Mouse (Mus musculus): ENCODE measurements around the gene Srrm2. TPM values are rescaled to one million over a fixed set of nuclear protein-coding genes. Genes with fewer than 3 reads are reported as not detected.
A peak's percentile ranks its signal among the peaks of the same experiment; 100 is the strongest.
"Not testable (repeated sequence)": the region's sequence is repeated elsewhere in the genome, so short reads cannot be mapped to it uniquely, and the experiment has no call there.

Srrm2 gene
- polyA plus RNA-seq, 1 experiment from 2014 or later, result 334 TPM

GRCm38 (mm10) chr17:23771284-23772218 lies 18.8 kb upstream of the Srrm2 start, which contains the start of gene Flywch1:
TSS of gene Flywch1 (minus strand) at chr17:23771602.
- WGBS (ENCODE audit: insufficient replicate concordance), result 3% methylated on average over 58 of the region's 58 CpGs

DNA sequence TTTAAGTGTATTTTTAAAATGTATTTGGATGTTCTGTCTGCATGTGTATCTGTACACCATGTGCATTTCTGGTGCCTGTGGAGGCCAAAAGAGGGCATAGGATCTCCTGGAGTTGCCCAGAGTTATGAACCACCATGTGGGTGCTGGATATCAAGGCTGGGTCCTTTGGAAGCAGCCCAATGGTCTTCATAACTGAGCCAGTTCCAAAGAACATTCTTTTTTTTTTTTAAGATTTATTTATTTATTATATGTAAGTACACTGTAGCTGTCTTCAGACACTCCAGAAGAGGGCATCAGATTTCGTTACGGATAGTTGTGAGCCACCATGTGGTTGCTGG lies 18.1 kb upstream of the Srrm2 start:
- not testable (repeated sequence) for H3K36me3 ChIP-seq; H3K9ac ChIP-seq; ATAC-seq; H3K4me3 ChIP-seq; H3K27ac ChIP-seq; H3K9me3 ChIP-seq (replicated peaks); H3K27me3 ChIP-seq (replicated peaks)
- 74% methylated on average over 2 of the region's 2 CpGs for WGBS (ENCODE audit: insufficient replicate concordance)
- H3K4me1 ChIP-seq, result peaks cover 21% of the 10 kb centered on the region
- peak overlapping the region; percentile 89; the same call in 1 of the 2 replicates for H3K4me2 ChIP-seq

More at GRCm38 (mm10) chr17:23771284-23772218, 18.8 kb upstream of the Srrm2 start, which contains the start of gene Flywch1:
- peak; percentile 97 for ATAC-seq
- Histone ChIP-seq H3K4me1 (peaks cover 21% of the 10 kb centered on the region), H3K9ac (peak within 1 kb of the TSS; percentile 92), H3K4me2 (peak within 1 kb of the TSS; percentile 89), H3K27me3 (replicated peaks) (no peaks in the 10 kb centered on the region), H3K27ac (peak within 1 kb of the TSS; percentile 81), H3K4me3 (peak within 1 kb of the TSS; percentile 84), H3K36me3 (no peaks in the 10 kb centered on the region; the same call in 1 of the 2 replicates), H3K9me3 (replicated peaks) (no peaks in the 10 kb centered on the region)

- Histone ChIP-seq H3K36me3 (no peaks in the 10 kb centered on the region; the same call in 1 of the 2 replicates), H3K9me3 (replicated peaks) (no peaks in the 10 kb centered on the region), H3K27ac (no peak overlapping the region), H3K9ac (no peak overlapping the region), H3K4me1 (peaks cover 21% of the 10 kb centered on the region), H3K4me2 (no peak overlapping the region), H3K4me3 (no peak overlapping the region), H3K27me3 (replicated peaks) (no peaks in the 10 kb centered on the region)
- ATAC-seq, result no peak
- 52% methylated on average over 6 of the region's 6 CpGs for WGBS (ENCODE audit: insufficient replicate concordance)
Measured at GRCm38 (mm10) chr17:23773676-23774075, 16.7 kb upstream of the Srrm2 start.

- Histone ChIP-seq H3K9me3 (replicated peaks) (no peaks in the 10 kb centered on the region), H3K4me2 (peak overlapping the region; percentile 8), H3K4me1 (peaks cover 21% of the 10 kb centered on the region), H3K27ac (no peak overlapping the region), H3K4me3 (no peak overlapping the region), H3K36me3 (no peaks in the 10 kb centered on the region), H3K9ac (no peak overlapping the region), H3K27me3 (replicated peaks) (no peaks in the 10 kb centered on the region)
- peak; percentile 26; the same call in 1 of the 2 replicates for ATAC-seq
- 5% methylated on average over 12 of the region's 12 CpGs for WGBS (ENCODE audit: insufficient replicate concordance)
Measured at GRCm38 (mm10) chr17:23774090-23774489, 16.2 kb upstream of the Srrm2 start.

DNA sequence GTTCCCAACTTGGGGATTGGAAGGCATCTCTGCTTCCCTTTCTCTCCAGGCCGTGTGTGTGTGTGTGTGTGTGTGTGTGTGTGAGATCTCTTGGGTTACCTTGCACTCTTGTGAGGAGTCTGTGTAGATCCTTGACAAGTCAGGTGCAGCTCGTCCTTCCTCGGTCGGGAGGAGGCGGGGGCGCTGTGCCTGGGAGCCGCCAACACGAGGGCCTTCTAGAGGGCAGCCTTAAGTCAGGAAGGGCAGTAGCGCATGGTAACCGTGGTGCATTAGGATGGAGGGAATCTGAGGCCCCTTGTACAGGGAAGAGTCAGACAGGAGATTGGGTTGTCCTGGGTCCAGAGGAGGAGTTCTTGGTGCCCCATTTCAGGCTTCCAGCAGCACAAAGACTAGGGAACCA lies 14.1 kb upstream of the Srrm2 start:
- Histone ChIP-seq H3K9ac (no peak overlapping the region), H3K4me1 (peaks cover 10% of the 10 kb centered on the region), H3K4me3 (no peak overlapping the region), H3K4me2 (no peak overlapping the region), H3K27ac (no peak overlapping the region), H3K36me3 (no peaks in the 10 kb centered on the region), H3K9me3 (replicated peaks) (no peaks in the 10 kb centered on the region), H3K27me3 (replicated peaks) (no peaks in the 10 kb centered on the region)
- WGBS (ENCODE audit: insufficient replicate concordance), result 61% methylated on average over 10 of the region's 10 CpGs
- ATAC-seq, result no peak

DNA sequence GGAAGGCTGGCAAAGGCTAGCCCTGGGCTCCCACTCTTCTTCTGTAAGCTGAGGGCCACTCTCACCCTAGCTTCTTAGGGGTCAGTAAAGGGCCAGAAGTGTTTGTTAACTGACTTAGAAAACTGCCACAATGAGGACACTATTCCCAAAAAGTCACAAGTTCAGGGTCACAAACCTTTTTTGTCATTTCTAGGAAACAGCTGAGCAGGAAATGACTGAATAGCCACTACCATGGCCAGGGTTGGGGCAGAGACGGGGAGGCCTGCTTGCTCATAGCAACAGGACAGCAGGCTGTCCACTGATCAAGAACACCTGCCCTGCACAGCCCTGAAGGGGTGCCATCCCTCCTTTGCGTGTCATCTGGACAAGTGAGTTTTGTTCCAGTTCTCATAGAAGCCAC lies 13.2 kb upstream of the Srrm2 start:
- no peak overlapping the region for H3K9ac ChIP-seq
- no peak overlapping the region for H3K4me3 ChIP-seq
- peaks cover 5% of the 10 kb centered on the region for H3K4me1 ChIP-seq
- no peak overlapping the region for H3K4me2 ChIP-seq
- H3K9me3 ChIP-seq (replicated peaks), result no peaks in the 10 kb centered on the region
- WGBS (ENCODE audit: insufficient replicate concordance), result 64% methylated on average over 2 of the region's 2 CpGs
- ATAC-seq, result no peak
- H3K27ac ChIP-seq, result no peak overlapping the region
- no peaks in the 10 kb centered on the region for H3K27me3 ChIP-seq (replicated peaks)
- no peaks in the 10 kb centered on the region for H3K36me3 ChIP-seq

GRCm38 (mm10) chr17:23778447-23778846 lies 11.9 kb upstream of the Srrm2 start:
- Histone ChIP-seq H3K4me3 (no peak overlapping the region), H3K9ac (no peak overlapping the region), H3K4me2 (no peak overlapping the region), H3K27ac (no peak overlapping the region), H3K9me3 (replicated peaks) (no peaks in the 10 kb centered on the region), H3K4me1 (peaks cover 5% of the 10 kb centered on the region), H3K27me3 (replicated peaks) (no peaks in the 10 kb centered on the region), H3K36me3 (no peaks in the 10 kb centered on the region)
- WGBS (ENCODE audit: insufficient replicate concordance), result 49% methylated on average over 2 of the region's 2 CpGs
- ATAC-seq, result no peak

DNA sequence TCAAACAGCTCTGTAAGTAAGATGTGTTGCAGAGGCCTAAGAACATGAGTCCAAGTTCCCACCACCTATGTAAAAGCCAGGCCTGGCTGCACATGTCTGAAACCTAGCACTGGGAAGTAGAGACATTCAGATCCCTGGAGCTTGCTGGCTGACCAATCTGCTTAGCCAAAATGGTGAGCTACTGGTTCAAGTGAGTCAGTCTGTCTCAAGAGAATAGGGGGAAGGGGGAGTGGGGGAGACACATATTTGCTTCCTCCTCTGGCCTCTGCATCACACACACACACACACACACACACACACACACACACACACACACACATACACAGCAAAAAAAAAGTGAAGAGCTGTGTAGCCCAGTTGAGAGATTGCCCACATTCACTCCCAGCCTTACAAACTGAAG lies 7.0 kb upstream of the Srrm2 start:
- Histone ChIP-seq H3K9ac (no peak overlapping the region), H3K9me3 (replicated peaks) (no peaks in the 10 kb centered on the region), H3K27me3 (replicated peaks) (0 out of 2 replicates have a peak, but pooled peaks cover 8% of the 10 kb centered on the region), H3K4me1 (peaks cover 14% of the 10 kb centered on the region), H3K27ac (no peak overlapping the region), H3K4me2 (no peak overlapping the region), H3K36me3 (no peaks in the 10 kb centered on the region), H3K4me3 (no peak overlapping the region)
- ATAC-seq, result no peak

DNA sequence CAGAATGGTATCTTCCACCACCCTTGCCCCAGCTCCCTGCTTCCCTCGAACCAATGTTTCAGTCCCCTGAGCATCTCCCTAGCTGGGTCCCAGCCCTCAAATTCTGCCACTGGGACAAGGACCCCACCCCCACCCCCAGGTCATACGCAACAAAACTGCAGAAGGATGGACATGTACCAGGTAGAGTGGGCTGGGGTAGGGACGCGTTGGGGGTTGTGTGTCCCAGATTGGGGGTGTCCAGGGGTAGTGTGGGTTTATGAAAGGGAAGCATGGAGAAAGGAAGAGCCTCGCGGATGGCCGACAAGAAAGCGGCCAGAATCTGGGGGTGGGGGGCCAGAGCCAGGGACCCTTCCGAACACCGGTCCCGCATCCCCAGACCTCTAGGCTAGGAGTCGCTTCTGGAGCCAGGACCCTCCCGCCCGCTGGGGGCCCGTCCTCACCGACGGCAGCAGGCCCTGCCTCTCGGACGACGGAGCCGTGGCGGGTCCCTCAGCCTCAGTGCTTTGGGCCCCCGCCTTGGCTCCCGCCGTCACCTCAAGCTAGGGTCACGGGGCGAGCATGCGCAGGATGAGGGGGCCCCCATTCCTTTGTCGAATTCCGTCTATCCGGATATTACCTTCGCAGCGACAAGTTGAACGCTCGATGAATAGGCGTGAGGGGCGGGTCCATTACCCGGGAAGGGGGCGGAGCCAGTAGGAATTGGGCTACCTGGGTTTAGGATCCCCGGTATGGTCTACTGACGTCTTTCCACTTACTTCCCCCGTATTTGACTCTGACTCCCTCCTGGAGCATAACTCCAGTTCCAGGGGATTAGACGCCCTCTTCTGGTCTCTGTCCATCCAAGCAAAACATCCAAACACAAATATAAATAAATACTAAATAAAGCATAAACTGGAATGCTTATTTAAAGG lies 4.5 kb upstream of the Srrm2 start, which contains the start of gene Flywch2:
Gene Flywch2 (minus strand): TSS at position 521 of the 911 bp plus-strand sequence.
- Histone ChIP-seq H3K4me1 (peaks cover 32% of the 10 kb centered on the region), H3K9ac (peak within 1 kb of the TSS; percentile 63), H3K4me2 (peak within 1 kb of the TSS; percentile 93), H3K27ac (no peak within 1 kb of the TSS), H3K9me3 (replicated peaks) (no peaks in the 10 kb centered on the region), H3K36me3 (no peaks in the 10 kb centered on the region), H3K27me3 (replicated peaks) (0 out of 2 replicates have a peak, but pooled peaks cover 8% of the 10 kb centered on the region), H3K4me3 (peak within 1 kb of the TSS; percentile 63)
- WGBS (ENCODE audit: insufficient replicate concordance), result 4% methylated on average over 43 of the region's 43 CpGs
- ATAC-seq, result peak; percentile 63

DNA sequence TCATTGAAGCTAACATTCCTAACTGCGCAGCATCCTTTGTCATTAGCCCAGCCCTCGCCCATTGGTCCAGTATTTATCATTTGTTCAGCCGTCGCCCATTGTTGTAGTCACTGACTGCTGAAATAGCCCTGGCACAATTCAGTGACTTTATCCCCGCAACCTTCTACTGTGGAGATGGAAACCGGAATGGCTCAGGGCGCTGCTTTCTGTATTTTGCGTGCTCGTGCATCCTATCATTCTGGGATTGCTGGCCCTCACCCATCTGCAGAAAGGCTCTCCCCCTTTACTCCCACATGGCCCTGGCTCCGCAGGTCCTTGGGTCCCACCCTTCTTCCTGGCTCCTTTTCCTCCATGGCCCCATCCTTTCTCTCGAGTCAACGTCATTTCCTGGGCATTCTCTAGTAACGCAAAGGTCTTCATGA lies 3.8 kb upstream of the Srrm2 start:
- H3K9ac ChIP-seq, result no peak overlapping the region
- 35% methylated on average over 13 of the region's 13 CpGs for WGBS (ENCODE audit: insufficient replicate concordance)
- peaks cover 39% of the 10 kb centered on the region for H3K4me1 ChIP-seq
- H3K4me2 ChIP-seq, result peak overlapping the region; percentile 93
- ATAC-seq, result no peak
- peak overlapping the region; percentile 63 for H3K4me3 ChIP-seq
- H3K36me3 ChIP-seq, result no peaks in the 10 kb centered on the region
- no peak overlapping the region for H3K27ac ChIP-seq
- H3K9me3 ChIP-seq (replicated peaks), result no peaks in the 10 kb centered on the region
- 0 out of 2 replicates have a peak, but pooled peaks cover 8% of the 10 kb centered on the region for H3K27me3 ChIP-seq (replicated peaks)

DNA sequence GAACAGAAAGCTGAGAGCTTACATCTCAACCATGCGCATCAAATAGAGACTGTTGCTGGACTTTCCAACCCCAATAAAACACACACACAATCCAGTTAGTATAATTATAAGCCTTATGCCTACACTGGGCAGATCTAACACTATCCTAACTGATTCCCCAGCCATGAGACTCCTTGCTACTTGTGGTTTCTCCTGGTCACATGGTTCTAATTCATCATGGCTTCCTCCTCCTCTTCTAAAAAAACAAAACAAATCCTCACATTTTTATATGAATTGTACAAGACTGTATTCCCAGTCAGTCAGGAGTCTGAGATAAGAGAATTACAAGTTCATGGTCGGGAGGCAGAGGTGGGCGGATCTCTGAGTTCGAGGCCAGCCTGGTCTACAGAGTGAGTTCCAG lies 1.4 kb upstream of the Srrm2 start:
- Histone ChIP-seq H3K4me2 (no peak overlapping the region), H3K27me3 (replicated peaks) (0 out of 2 replicates have a peak, but pooled peaks cover 8% of the 10 kb centered on the region), H3K36me3 (no peaks in the 10 kb centered on the region), H3K27ac (no peak overlapping the region), H3K4me3 (no peak overlapping the region), H3K9me3 (replicated peaks) (no peaks in the 10 kb centered on the region), H3K9ac (no peak overlapping the region), H3K4me1 (peaks cover 39% of the 10 kb centered on the region)
- no peak for ATAC-seq
- 60% methylated on average over 4 of the region's 4 CpGs for WGBS (ENCODE audit: insufficient replicate concordance)
